Mouse (Mus musculus) gastrocnemius, adult 18-20 months (tissue): Measurements from ENCODE around the gene Rpl29. TPM values are rescaled to one million over a fixed set of nuclear protein-coding genes. Genes with fewer than 3 reads are reported as not detected.
A peak's percentile ranks its signal among the peaks of the same experiment; 100 is the strongest.

ENCODE experiments used
- DNase-seq: peaks from one replicate; pipeline ENCODE4 v3.0.0; 2021; ENCODE audit warnings: low spot score
- total RNA-seq, 2 experiments: library from RNA; stranded (reverse); gene quantifications; 2 replicates each; pipeline ENCODE4 v1.2.3; 2021

Rpl29 gene
- total RNA-seq, 2 experiments from 2014 or later = 280 to 298 TPM

GRCm38 (mm10) chr9:106471892-106472291, 42.6 kb downstream of the Rpl29 start:
- DNase-seq = peak; percentile 69

- no peak for DNase-seq
These were observed 43.1 kb downstream of the Rpl29 start for GRCm38 (mm10) chr9:106472321-106472720.

- no peak for DNase-seq
These were observed 44.0 kb downstream of the Rpl29 start for GRCm38 (mm10) chr9:106473081-106473752.

GRCm38 (mm10) chr9:106473753-106474105, 44.5 kb downstream of the Rpl29 start:
- no peak for DNase-seq

- DNase-seq = peak; percentile 74
These were observed 45.2 kb downstream of the Rpl29 start for GRCm38 (mm10) chr9:106474456-106474855.

GRCm38 (mm10) chr9:106475046-106475445, 45.8 kb downstream of the Rpl29 start:
- no peak for DNase-seq

- DNase-seq = no peak
These were observed 46.4 kb downstream of the Rpl29 start, which contains the start of gene Rrp9 for GRCm38 (mm10) chr9:106475663-106476001. Gene Rrp9, plus strand, starts transcription at chr9:106475963.

- peak; percentile 85 for DNase-seq
These were observed 47.0 kb downstream of the Rpl29 start for GRCm38 (mm10) chr9:106476002-106476923.

GRCm38 (mm10) chr9:106476924-106477484, 47.8 kb downstream of the Rpl29 start, which contains the start of gene Parp3:
Gene Parp3, minus strand, starts transcription at chr9:106476949.
- peak; percentile 99 for DNase-seq

GRCm38 (mm10) chr9:106477649-106478048, 48.4 kb downstream of the Rpl29 start:
- no peak for DNase-seq

GRCm38 (mm10) chr9:106478101-106478500, 48.8 kb downstream of the Rpl29 start:
- no peak for DNase-seq

- DNase-seq = no peak
These were observed 51.3 kb downstream of the Rpl29 start for GRCm38 (mm10) chr9:106480541-106480940.

- no peak for DNase-seq
These were observed 51.8 kb downstream of the Rpl29 start for GRCm38 (mm10) chr9:106481075-106481474.

Other genes starting within 250 kb of the Rpl29 start
- gene Ppm1m, start 229.7 kb upstream of the Rpl29 start, total RNA-seq = 1 to 10 TPM; 2.7 to 3.7 TPM
- gene Twf2, start 226.3 kb upstream of the Rpl29 start, total RNA-seq = 100 to 1,000 TPM; 204 to 208 TPM
- gene Tlr9, start 206.9 kb upstream of the Rpl29 start, total RNA-seq = under 1 TPM in 1 of 2 experiments, not detected in 1; 0.11 TPM
- 100 to 1,000 TPM; 206 to 228 TPM for gene Alas1, start 180.8 kb upstream of the Rpl29 start, total RNA-seq
- gene Poc1a, start 148.4 kb upstream of the Rpl29 start, total RNA-seq = 1 to 10 TPM; 1.8 to 1.9 TPM
- 10 to 100 TPM; 15.3 to 27.6 TPM for gene Dusp7, start 60.8 kb upstream of the Rpl29 start, total RNA-seq
- gene Acy1, start 8.9 kb downstream of the Rpl29 start, total RNA-seq = 10 to 100 TPM; 10.0 to 13.0 TPM
- gene Abhd14b, start 18.0 kb downstream of the Rpl29 start, total RNA-seq = 1 to 10 TPM; 4.0 to 4.1 TPM
- 10 to 100 TPM; 16.9 to 17.0 TPM for gene Abhd14a, start 18.2 kb downstream of the Rpl29 start, total RNA-seq
- gene Pcbp4, start 23.8 kb downstream of the Rpl29 start, total RNA-seq = 10 to 100 TPM; 54.7 to 69.6 TPM
- under 1 TPM; 0.14 to 0.21 TPM for gene Gpr62, start 36.5 kb downstream of the Rpl29 start, total RNA-seq
- 10 to 100 TPM; 19.8 to 21.7 TPM for gene Rrp9, start 46.5 kb downstream of the Rpl29 start, total RNA-seq
- gene Parp3, start 47.5 kb downstream of the Rpl29 start, total RNA-seq = 10 to 100 TPM; 68.1 to 69.4 TPM
- gene Iqcf1, start 70.5 kb downstream of the Rpl29 start, total RNA-seq = not detected
- not detected for gene Iqcf5, start 85.1 kb downstream of the Rpl29 start, total RNA-seq
- not detected for gene Iqcf3, start 132.2 kb downstream of the Rpl29 start, total RNA-seq
- not detected for gene Iqcf4, start 141.5 kb downstream of the Rpl29 start, total RNA-seq
- gene Iqcf6, start 197.1 kb downstream of the Rpl29 start, total RNA-seq = not detected
- gene Grm2, start 226.6 kb downstream of the Rpl29 start, total RNA-seq = not detected